Mouse (Mus musculus): ENCODE measurements around the gene Inha.

Gene Inha

DNA sequence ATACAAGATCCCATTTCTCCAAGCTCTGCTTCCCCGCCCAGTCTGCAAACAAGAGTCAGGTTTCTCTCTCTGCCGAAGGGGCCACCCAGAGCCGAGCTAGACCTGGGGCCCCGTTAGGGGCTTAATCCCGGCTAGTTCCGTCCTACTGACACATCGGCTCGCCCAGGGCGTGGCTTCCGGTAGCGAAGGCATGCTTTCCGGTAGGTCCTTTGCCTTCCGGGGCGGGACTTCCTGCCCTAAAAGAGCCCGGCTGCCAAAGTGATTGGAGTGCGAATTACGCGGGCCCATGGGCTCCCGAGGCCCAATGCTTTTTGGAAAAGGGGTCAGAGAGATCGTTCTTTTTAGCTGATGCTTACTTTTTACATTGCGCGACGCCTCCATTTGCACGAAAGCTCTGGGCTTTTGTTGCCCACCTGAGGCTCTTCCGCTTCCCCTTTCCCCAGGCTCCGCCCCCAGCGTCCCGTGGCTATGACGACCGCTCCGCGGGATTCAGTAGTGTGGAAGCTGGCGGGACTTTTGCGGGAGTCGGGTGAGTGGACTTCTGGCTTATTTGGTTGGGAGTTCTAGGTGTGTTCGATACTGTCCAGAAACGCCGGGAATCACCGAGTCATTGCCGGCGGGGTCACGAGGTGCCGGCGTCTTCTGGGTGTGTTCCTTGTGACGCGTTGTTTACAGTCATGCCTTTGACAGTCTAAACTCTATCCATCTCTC lies 14.6 kb downstream of the Inha start, which contains the start of gene Stk11ip:
Gene Stk11ip (plus strand): TSS at position 209 of the 711 bp plus-strand sequence.
- peak; percentile 92 for DNase-seq

DNA sequence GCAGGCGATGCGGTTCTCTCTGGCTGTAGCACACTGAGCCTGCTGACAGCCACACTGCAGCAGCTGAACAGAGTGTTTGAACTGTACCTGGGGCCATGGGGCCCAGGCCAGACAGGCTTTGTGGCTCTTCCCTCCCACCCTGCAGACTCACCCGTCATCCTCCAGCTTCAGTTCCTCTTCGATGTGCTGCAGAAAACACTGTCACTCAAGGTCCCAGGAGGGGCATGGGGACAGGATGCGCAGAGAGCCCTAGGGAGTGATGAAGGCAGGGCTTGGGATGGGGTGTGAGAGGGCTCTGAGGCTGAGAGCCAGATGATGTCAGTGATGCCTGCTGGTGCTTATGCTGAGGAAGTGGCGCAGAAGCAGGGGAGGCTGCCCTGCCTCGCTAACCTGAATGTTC lies 17.8 kb downstream of the Inha start:
- no peak for DNase-seq

DNA sequence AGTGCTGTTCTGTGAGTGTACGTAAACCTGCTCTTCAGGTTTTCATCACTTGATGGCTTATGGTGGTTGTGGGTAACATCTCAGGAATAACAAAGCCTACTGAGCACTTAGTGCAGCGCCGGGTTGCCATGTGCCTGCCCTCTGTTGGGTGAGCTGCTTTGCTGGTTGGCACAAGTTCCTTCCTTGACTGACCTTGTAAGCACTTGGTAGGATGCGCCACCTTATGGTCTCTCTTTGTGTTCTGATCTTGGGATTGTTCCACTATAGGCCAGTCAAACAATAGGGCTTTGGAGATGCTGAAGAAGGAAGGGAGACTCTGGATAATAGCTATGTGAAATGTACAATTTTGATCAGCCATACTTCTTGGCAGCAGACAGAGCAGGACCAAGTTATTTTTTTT lies 23.7 kb downstream of the Inha start:
- no peak for DNase-seq

DNA sequence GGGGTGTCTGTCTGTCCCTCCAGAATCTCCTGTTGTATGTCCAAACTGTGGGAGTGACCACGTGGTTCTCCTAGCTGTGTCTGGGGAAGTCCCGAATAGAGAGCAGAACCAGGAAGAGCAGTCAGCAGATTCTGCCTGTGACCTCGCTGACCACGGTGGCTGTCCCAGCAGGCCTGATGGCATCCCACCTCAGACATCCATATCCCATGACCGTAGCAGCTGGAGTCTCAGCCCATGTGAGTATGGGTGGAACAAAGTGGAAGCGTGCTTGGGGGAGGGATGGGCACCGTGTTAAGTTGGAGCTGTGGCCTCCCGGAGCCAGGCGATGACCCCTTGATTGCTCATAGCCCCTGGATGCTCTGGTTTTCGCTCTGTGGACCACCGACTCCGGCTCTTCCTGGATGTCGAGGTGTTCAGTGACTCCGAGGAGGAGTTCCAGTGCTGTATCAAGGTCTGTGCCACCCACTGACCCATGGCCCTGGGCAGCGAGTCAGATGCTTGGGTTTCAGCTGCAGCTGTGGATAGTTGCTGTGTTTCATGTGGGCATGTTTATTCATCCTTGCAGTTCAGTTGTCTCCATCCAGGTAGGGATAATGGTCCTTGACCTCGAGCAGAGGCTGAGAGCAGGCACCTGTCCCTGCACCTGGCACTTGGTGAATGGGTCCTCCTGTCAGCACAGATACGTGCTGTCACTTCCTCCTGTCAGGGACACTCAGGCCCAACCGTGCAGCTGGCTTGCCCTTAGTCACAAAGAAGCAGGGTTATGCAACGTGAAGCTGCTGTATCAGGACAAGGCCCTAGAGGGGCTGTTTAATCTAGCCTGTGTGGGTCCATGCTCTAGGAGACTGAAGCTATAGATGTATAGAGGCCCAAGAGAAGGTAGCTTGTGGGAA lies 25.6 kb downstream of the Inha start:
- no peak for DNase-seq

DNA sequence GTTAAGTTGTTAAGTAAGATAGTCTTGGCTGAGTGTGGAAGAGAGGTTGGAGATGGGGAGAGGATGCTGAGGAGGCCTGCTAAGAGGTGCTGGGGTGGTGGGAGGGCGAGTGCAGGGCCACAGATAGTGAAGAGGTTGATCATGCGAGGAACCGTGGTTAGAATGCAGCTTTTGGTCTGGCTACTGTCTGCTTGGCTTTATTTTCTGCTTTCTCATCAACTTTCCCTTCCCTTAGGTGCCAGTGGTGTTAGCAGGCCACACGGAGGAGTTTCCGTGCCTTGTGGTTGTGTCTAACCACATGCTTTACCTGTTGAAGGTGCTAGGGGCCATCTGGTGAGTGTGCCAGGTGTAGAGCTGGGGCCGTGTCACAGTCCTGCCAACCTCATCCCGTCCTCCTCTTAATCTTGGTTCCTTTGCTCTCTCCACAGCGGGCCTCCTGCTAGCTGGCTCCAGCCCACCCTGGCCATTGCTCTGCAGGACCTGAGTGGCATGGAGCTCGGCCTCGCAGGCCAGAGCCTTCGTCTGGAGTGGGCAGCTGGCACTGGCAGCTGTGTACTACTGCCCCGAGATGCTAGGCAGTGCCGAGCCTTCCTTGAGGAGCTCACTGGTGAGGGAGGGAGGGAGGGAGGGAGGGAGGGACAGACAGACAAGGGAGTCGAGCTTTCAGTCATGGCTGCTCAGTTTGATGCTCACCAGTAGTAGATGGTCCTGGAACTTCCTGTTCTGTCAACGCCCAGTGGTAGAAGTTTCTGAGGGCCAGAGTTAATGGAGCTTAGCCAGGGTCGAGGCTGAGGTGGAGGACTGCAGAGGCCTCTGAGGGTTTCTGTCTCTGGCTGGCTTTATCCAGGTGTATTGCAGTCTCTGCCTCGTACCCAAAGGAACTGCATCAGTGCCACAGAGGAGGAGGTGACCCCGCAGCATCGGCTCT lies 26.7 kb downstream of the Inha start:
- DNase-seq: no peak

DNA sequence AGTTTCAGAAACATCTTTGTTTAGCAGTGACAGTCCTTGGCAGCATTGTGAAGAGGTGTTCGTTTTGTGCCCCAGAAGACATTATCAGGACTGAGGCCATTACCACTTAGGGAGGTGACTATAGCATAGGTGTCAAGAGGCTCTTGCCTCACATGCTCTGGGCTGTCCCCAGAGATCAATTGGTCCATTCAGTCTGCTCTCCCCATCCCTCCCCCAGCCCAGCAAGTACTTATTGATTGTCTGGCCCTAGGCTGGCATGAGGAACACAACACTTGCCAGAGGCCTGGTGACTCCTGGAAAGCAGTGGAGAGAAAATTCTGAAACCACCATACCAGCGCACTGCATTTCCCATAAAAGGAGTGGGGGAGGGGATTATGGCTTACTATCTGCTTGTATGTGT lies 30.7 kb downstream of the Inha start:
- DNase-seq: no peak

DNA sequence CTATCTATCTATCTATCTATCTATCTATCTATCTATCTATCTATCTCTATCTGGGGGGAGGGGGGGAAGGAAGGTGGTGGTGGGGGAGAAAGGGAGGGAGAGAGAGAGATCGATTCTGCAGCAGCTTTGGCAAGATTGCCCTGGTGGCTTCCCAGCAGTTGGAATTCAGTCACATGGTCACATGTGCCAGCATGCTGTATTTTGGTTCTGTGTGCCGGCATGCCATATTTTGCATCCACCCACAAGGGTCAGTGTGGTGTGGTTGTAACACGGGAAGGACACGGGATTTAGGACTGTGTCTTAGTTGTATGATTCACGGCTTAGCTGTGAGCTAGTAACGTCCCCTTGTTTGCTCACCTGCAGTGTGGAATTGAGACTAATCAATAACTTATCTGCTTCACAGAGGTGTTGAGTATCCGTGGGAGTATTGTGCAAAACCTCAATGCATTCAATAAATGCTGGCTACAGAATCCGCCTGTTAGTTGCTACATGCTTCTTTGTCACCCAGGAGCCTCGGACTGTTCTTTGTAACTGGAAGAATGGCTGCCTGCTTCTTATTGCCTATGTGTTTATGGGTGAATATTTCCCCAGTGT lies 31.8 kb downstream of the Inha start:
- DNase-seq: no peak

DNA sequence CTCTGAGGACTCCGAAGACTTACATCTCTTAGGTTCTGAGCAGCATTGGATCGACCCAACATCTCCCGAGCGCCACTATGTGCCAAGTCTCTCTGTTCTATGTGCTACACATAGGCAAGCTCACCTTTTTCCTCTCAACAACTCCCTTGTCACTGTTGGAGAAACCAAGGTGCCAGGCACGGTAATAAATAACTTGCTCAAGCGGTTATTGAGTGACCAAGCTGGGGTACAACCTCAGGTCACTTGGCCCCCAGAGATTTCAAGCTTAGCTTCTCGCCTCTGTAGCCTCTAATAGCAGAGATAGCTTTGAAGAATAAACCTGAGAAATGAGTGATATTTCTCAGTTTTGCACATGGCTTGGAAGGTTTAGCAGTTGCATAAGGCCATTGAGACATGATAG lies 34.6 kb downstream of the Inha start:
- no peak for DNase-seq

DNA sequence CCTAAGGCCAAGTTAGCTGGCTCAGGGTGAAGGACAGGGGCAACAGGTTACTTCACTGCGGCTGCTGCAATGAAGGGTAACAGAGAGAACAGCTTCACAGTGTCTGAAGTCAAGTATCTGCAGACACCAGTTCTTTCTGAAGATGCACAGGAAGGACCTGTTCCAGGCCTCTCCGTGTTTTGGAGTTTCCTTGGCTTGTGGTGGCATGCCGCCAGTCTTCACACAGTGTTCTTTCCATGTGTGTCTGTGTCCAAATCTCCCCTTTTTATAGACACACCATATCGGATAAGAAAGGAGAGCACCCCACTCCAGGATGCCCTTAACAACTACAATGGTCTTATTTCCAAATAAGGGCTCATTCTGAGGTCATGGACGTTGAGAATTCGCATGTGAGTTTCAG lies 37.5 kb downstream of the Inha start:
- no peak for DNase-seq

DNA sequence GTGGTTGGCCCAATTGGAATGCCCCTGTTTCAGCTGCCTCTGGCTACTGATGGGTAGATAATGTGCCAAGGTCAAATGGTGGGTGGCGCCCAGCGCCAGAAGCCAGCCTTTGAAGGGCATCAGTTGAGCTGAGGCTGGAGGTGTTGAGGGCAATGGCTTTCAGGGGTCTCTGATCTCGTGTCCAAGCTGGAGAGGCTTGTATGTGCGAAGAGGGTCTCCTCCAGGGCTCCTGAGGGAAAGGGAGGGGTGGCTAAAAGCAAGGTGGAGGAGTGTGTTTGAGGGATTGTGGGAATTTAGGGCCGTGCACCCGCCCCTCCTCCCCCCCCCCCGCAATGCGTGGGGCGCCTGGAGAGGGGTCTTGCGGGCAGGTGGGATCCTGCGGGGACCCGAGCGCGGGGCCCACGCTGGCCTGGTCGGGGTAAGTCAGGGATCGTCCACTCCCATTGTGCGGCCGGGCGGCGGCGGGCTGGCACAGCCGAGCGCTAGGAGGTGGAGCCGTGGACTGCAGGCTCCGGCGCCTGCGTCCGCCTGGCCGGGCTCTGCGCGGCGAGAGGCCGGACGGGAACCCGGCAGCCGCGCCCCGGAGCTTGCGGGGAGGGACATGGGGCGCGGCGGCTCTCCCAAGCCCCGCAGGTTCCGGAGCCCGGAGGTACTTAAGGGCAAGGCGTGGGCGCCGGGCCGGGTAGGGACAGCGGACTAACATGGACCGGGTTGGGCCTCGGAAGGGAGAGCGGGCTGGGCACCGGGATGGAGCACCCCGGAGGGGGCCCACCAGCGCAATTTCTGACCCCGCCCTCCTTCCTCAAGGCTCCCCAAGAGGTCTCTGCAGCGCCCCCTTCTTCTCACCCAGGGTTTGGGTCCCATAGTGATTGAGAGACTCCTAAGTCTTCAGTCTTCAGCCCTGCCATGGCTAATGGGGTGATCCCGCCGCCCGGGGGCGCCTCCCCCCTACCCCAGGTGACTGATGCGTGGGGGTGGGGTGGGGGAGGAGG lies 39.4 kb downstream of the Inha start, which contains the start of gene Slc4a3:
Gene Slc4a3 (plus strand): TSS at position 302 of the 992 bp plus-strand sequence.
- DNase-seq: peak; percentile 54

DNA sequence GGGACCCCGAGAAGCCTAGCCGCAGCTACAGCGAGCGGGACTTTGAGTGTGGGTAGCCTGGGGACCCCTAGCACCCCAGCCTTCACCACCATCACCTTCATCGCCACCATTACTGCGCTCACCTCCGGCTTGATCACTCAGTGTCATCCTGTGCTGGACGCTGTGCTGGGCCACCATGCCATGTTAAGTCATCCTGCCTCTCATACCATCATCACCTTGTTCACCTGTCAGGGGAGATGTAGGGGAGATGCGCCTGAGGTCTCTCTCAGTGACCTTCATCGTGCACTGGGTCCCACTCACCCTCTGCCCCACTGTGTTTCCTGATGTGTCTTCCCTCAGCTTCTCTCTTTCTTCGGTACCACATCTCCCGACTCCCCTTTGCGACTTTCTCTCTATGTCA lies 40.5 kb downstream of the Inha start:
- DNase-seq: no peak

DNA sequence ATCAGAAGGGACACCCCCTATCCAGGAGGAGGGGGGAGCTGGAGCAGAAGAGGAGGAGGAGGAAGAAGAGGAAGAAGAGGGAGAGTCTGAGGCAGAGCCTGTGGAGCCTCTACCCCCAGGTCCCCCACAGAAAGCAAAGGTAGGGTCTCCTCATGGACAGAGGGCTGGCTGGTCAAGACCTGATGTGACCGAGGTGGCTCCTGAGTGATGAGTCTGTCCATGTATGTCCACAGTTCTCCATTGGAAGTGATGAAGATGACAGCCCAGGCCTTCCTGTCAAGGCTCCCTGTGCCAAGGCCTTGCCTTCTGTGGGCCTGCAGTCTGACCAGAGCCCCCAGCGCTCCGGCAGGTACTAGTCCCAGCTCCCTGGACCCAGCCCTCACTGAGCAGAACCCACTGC lies 41.2 kb downstream of the Inha start:
- no peak for DNase-seq

DNA sequence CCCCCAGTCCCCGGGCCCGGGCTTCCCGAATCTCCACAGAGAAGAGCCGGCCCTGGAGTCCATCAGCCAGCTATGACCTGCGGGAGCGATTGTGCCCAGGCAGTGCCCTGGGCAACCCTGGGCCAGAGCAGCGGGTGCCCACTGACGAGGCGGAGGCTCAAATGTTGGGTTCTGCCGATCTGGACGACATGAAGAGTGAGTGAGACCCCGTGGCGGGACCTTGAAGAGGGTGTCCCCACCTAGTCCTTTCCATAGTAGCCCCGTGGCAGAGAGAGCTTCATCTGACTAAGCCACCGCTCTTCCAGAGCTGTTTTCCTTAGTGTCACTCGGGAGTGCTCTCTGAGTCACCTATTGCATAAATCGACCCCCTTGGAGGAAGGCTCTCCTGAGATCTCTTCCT lies 42.0 kb downstream of the Inha start:
- no peak for DNase-seq

DNA sequence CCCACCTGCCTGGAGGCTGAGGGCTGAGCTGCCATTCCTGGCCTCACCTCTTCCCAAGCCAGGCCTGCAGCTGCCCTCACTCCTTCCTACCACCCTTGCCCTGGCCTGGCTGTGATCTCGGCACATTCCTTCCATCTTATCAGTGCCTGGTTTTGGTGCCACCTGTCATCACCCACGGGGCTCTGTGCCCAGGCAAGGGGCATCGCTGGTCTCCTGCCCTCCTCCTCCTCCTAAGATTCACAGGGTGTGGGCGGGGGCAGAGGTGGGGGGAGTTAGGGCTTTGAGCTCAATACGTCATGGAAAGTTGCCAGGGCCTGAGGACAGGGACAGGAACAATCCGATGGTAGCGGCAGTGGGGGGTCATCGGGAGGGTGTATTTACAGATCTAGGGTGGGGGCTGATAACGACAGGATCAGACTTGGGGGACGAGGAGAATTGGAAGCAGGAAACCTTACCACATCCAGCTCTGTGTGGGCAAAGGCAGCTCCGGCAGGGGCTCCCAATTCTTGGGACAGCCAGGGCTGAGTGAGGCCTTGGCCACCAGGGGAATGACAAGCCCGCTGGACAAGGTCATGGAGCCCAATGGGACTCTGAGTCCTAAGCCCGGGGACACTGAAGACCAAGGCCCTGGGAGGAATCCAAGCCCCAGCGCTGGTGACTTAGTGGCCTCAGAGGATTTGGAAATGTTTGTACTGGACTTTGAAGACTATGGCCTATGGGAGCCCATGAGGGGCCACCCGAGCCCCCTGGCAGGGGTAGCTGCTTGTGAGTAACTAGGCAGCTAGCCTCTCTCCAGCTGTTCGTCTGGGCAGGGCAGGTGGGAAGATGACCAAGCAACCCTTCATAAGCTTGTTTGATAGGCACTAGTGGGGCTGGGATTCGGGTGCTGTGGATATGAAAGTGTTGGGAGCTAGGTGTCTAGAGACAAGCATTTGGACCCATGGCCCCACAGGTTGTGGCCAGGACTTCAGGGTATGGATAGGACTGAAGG lies 42.7 kb downstream of the Inha start:
- DNase-seq: no peak

DNA sequence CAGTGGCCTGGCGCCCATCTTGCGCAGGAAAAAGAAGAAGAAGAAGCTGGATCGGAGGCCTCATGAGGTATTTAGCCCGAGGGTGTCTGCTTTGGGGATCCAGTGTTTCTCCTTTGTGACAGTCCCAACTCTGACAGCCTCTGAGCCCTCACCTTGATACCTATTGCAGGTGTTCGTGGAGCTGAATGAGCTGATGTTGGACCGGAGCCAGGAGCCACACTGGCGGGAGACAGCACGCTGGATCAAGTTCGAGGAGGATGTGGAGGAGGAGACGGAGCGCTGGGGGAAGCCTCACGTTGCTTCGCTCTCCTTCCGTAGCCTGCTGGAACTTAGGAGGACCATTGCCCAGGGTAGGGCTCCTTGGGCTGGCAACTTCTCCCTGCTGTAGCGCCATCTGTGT lies 43.7 kb downstream of the Inha start:
- no peak for DNase-seq

DNA sequence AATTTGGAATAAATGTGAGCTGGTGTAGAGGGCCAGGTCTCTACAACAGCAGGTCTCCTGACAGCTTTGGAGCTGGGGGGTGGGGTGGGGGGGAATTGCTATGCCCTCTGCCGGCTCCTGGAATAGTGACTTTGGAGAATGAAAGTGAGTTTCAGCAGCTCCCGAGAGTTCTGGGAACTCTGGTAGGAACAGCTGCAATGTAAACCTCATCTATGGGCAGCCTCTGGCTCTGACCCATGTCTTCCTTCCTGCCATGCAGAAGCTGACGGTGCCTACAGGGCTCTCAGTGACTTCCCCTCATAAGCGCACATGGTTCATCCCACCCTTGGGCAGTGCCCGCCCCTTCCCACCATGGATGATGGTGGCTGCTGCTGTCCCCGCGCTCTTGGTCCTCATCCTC lies 48.8 kb downstream of the Inha start:
- DNase-seq: no peak

DNA sequence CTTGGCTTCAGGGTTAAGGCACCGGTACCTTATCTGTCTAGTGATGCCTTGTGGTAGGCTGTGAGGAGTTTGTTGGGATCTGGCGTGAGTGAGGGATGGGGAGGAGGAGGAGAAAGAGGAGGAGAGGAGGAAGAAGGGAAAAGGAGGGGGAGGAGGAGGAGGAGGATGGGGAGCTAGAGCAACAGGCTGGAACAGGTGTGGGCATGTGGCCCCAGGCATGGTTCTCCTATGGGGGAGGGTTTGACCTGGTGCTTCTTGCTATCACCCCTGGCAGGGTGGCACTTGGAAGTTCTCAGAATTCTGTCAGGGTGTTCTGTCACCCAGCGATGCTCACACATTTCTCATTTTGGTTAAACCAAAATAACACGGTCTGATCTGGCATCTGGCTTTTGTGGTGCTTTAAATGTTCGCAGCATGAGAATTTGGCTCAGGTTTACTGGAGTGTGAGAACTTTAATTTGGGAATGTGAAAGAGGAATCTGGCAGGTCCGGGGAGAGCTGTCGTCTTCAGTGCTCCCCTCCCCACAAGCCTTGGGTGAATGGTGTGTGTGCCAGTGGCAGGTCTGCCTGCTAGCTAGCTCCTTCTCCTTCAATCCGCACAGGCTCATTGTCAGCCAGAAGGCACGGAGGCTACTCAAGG lies 49.4 kb downstream of the Inha start:
- no peak for DNase-seq

DNA sequence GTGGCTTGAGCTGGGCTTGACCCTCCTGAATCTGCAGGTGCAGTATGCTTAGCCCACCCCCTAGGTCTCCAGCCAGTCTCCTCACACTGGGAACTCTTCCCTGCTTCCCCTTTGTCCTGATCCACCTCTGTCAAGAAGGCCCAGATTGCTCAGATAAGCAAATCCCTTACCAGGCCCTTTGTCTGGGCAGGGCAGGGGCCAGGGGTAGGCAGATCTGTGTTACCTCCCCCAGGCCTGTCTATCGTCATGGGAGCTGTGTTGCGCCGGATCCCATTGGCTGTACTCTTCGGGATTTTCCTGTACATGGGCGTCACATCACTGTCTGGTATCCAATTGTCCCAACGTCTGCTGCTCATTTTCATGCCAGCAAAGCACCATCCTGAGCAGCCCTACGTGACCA lies 50.2 kb downstream of the Inha start:
- no peak for DNase-seq

DNA sequence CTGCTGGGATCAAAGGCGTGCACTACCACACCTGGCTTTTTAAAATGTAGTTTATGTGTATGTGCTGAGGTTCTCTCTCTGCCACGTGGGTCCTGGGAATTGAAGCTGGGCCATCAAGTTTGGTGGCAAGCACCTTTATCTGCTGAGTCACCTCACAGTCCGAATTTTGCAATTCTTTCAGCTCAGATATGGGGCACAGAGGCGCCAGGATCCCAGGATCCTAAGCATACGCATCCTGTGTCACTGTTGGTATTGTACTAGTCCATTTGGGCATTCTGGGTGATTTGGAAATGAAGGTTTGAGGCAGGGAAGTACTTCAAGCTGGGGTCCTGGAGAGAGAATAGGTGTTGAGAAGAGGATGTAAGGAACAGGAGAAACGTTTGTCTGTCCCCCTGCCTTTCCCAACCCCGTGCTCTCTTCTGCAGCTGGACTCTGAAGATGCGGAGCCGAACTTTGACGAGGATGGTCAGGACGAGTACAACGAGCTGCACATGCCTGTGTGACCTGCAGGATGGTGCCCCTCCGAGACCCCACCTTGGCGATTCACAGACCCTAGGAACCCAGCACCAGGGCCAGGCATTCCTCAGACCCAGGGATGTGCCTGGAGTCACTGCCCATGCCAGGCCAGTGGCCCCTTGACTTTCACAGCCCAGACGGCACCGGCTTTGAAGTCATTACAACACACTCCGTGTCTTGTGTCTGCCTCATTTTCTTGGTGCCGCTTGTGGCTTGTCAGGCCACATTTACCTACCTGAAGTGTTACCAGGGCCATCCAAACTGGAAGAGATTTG lies 51.7 kb downstream of the Inha start:
- DNase-seq: no peak

All from kidney, adult 11 months (tissue).